Mouse (Mus musculus): ENCODE measurements around the gene Nav3. TPM values are rescaled to one million over a fixed set of nuclear protein-coding genes. Genes with fewer than 3 reads are reported as not detected.

The Nav3 gene
- polyA plus RNA-seq, 1 experiment, result 34.8 TPM

DNA sequence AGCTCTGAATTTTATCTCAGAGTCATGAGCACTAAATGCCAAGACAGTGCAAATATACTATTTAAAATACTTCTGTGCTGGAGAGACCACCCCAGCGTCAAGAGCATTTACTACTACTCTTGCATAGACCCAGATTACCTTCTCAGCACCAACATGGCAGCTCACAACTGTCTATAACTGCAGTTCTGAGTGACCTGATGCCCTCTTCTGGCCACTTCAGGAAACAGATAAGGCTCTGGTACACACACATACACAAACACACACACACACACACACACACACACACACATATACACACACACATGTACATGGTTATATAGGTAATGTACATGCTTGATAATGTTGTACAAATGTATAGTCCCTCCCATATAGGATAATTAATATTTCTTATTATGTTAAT is 551.2 kb downstream of the Nav3 start:
- DNase-seq (ENCODE audit: low read depth), result no peak
- no peak for TF ChIP-seq CTCF (IDR thresholded peaks at IDR 0.05; ENCODE audit: borderline replicate concordance, extremely low read depth, insufficient read depth, insufficient read length)
- no peak for TF ChIP-seq POLR2A (IDR thresholded peaks at IDR 0.05; ENCODE audit: borderline replicate concordance, extremely low read depth, insufficient read depth, insufficient read length, poor library complexity, severe bottlenecking)

DNA sequence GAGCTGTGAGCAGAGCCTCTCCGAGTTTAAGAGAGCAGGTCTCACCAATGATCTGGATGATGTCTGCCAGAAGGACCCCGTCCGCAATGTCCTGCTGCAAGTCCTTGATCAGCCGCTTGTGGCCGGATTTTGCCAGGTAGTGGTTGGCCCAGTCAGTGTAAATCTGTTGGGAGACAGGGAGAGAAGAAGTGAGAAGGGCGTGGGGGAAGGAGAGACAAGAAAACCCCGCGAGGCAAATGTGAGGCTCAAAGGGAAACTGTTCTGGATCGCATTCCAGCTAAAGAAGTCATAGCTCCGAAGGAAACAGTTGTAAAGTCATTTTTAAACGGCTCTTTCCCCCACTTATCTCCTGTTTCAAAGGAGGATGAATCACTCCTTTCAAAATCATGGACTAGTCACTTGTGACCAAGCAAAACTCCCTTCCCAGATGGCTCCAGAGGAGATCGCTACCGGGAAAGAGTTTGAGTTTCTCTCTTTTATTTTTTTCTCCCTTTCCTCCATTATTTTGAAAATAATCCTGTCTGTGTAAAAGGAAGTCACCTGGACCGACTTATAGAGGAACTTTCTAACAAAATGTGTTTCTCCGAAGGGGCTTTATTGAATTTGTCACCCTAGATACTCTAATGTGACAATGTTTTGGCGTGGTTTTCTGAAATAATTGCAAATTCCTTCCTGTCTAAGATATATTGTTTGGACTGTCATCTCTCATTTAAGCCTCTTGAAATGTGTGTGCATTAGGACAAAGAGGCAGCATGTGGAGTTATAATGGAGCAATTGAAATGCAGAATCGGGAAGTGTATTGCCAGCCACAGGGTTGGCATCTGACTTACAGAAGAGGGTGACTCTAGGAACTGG is 552.1 kb downstream of the Nav3 start:
- TF ChIP-seq CTCF (IDR thresholded peaks at IDR 0.05; ENCODE audit: borderline replicate concordance, extremely low read depth, insufficient read depth, insufficient read length) (no peak), POLR2A (IDR thresholded peaks at IDR 0.05; ENCODE audit: borderline replicate concordance, extremely low read depth, insufficient read depth, insufficient read length, poor library complexity, severe bottlenecking) (no peak)
- DNase-seq (ENCODE audit: low read depth), result peak; percentile 27

DNA sequence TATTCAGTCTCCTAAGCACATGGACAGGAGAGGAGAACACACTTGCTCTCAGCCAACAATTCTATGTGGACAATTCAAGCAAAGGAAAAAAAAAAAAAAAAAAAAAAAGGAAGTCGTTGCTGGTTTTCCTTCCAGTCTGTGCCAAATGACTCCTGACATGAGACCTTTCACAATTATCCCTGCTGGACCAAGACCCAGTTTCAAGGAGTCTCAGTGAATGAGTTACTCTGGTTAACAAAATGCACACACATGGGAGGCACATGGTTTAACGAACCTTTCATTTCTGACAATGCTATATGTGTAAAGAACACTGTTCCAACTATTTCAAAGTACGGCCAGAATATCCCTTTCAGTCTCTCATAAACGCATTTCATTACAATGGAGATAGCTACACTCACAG is 552.8 kb downstream of the Nav3 start:
- no peak for TF ChIP-seq POLR2A (IDR thresholded peaks at IDR 0.05; ENCODE audit: borderline replicate concordance, extremely low read depth, insufficient read depth, insufficient read length, poor library complexity, severe bottlenecking)
- TF ChIP-seq CTCF (IDR thresholded peaks at IDR 0.05; ENCODE audit: borderline replicate concordance, extremely low read depth, insufficient read depth, insufficient read length), result no peak
- DNase-seq (ENCODE audit: low read depth), result no peak

DNA sequence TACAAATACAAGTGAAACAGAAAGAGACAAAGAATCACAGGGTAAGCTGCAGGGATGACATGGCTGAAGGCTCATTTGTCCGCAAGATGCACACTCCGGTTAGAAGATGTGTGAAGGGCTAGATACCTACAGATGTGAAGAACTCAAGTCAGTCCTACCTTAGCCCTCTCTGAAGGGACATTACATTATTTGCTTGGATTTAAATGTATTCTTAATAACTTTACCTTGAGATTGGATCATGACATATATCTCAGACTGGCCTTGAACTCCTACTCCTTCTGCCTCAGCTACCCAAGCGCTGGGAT is 566.9 kb downstream of the Nav3 start:
- no peak for DNase-seq (ENCODE audit: low read depth)
- TF ChIP-seq CTCF (IDR thresholded peaks at IDR 0.05; ENCODE audit: borderline replicate concordance, extremely low read depth, insufficient read depth, insufficient read length) (no peak), POLR2A (IDR thresholded peaks at IDR 0.05; ENCODE audit: borderline replicate concordance, extremely low read depth, insufficient read depth, insufficient read length, poor library complexity, severe bottlenecking) (no peak)

DNA sequence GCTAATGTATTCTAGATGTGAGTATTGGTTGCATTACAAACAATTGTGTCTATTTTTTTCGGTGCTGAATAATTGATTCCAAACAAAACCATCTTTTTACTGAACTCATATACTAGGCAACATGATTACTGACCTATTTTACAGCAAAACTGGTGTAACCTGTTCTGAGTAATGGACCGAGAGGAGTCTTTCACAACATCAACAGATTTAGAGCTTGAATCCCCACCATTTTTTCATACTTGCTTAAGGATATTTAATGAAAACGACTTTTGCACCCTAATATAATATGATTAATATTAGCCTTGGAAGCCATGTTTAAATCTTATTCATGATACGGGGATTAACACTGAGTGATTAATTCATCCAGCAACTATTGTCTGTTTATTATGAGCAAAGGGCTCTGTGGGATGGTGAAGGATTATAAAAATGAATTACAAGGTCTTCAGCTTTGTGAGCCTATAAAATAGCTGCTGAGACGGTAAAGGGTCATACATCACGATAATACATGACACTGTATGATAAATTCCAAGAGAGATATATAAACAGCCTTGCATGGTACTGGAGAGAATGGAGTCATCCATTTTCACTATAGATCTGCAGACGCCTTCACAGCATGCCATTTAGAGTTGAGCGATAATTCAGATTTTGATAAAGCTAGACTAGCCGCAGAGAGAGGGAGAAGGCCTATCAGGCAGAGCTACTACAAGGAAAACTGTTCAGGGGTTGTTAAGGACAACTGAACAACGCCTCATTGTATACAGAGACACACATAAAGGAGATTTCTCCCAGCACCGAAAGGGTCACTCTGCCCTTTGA is 567.4 kb downstream of the Nav3 start:
- DNase-seq (ENCODE audit: low read depth), result peak; percentile 24
- TF ChIP-seq POLR2A (IDR thresholded peaks at IDR 0.05; ENCODE audit: borderline replicate concordance, extremely low read depth, insufficient read depth, insufficient read length, poor library complexity, severe bottlenecking) (no peak), CTCF (IDR thresholded peaks at IDR 0.05; ENCODE audit: borderline replicate concordance, extremely low read depth, insufficient read depth, insufficient read length) (no peak)

DNA sequence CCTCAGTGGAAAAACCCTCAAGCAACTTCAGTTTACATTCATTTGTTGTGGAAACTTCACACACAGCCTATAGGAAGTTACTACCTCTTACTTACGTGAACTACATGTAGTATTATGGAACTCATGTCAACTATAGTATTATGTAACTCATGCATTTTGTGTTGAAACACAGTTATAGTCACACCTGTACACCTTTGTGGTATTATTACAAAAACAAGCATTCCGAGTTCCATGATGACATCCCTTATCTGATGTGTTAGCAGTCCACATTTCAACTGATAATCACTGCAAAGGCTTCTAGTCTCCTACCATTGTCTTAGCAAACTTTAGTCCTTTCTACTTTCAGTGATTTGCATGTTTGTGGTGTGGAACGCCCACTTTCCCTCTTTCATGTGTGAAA is 568.8 kb downstream of the Nav3 start:
- TF ChIP-seq POLR2A (IDR thresholded peaks at IDR 0.05; ENCODE audit: borderline replicate concordance, extremely low read depth, insufficient read depth, insufficient read length, poor library complexity, severe bottlenecking) (no peak), CTCF (IDR thresholded peaks at IDR 0.05; ENCODE audit: borderline replicate concordance, extremely low read depth, insufficient read depth, insufficient read length) (no peak)
- no peak for DNase-seq (ENCODE audit: low read depth)

DNA sequence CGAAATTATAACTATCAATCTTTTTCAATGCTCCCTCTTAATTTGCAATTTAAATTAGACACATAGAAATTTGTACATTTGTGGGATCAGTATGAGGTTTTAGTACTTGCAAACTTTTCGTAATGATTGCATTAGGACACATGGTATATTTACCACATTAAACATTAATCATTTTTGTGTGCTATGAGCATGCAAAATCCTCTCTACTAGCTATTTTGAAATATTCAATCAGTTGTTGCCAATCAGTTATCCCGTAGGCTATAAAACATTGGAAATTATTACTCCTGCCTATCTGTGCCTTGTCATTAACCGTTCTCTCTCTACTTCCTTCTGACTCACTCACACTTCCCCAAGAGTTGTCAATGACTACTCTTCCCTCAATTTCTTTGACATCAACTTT is 579.9 kb downstream of the Nav3 start:
- TF ChIP-seq POLR2A (IDR thresholded peaks at IDR 0.05; ENCODE audit: borderline replicate concordance, extremely low read depth, insufficient read depth, insufficient read length, poor library complexity, severe bottlenecking), result no peak
- TF ChIP-seq CTCF (IDR thresholded peaks at IDR 0.05; ENCODE audit: borderline replicate concordance, extremely low read depth, insufficient read depth, insufficient read length), result no peak
- DNase-seq (ENCODE audit: low read depth), result no peak

DNA sequence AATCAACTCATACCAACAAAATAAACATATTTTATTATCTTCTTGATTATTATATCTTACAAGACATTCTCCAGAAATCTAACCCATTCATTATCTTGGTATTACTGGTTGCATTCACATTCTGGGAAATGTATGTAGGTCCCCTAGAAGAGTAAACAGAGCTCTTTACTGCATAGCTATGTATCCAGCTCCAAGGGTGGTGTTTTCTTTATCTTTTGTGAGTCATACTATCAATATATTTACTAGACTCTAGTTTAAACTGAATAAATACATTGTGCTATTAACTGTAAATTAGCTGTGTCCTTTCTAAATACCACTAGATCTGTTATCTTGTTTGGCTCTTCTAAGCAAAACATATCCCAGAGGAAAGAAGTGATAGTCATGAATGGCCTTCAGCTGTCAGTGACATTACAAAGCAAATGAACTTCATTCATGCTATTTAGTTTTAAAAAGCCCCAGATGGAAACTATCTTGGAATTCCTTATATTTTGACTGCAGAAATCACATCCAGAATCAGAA is 580.6 kb downstream of the Nav3 start:
- no peak for TF ChIP-seq POLR2A (IDR thresholded peaks at IDR 0.05; ENCODE audit: borderline replicate concordance, extremely low read depth, insufficient read depth, insufficient read length, poor library complexity, severe bottlenecking)
- TF ChIP-seq CTCF (IDR thresholded peaks at IDR 0.05; ENCODE audit: borderline replicate concordance, extremely low read depth, insufficient read depth, insufficient read length), result no peak
- DNase-seq (ENCODE audit: low read depth), result no peak

DNA sequence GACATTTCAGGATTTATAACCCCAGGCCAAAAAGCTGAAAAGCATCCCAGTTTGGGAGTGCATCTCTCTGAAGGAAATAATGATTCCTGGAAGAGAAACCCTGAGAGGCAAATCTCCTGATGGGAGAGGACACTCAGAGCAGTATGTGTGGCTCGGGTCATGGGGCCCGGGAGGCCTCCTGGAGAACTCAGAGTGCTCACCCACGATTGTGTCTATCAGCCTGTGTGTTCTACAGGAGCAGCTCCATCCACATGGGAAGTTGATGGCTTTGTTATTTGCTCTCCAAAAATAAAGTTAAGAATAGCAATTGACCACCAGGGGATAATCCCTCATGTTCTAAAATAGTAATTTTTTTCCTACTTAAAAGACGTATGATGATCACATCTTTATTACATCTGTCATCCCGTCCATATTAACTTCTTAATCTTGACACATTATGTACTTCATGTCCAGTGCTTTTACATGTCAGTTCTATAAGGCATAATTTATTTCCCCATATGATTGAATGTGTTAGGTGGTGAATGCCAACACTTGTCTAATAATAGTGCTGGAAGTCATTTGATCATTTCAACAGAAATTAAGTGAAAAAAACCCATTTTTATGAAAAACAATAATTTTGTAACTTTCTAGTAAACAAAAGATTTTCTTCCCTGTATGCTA is 581.2 kb downstream of the Nav3 start:
- no peak for DNase-seq (ENCODE audit: low read depth)
- no peak for TF ChIP-seq CTCF (IDR thresholded peaks at IDR 0.05; ENCODE audit: borderline replicate concordance, extremely low read depth, insufficient read depth, insufficient read length)

DNA sequence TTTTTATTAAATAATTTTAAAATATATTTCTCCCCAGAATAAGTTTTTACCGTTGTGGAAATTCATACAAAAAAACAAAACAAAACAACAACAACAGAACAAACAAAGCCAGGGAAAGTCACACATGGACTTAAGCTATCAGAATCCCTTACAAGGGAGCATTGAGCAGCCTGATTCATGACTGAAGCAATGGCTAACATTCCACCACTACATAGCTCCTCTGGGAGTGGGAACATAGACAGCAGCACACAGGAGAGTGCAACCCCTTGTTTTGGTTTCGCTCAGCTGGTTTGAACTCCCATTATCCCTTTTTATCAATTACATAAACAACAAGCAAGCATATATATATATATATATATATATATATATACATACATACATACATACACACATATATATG is 589.9 kb downstream of the Nav3 start:
- no peak for DNase-seq (ENCODE audit: low read depth)
- no peak for TF ChIP-seq CTCF (IDR thresholded peaks at IDR 0.05; ENCODE audit: borderline replicate concordance, extremely low read depth, insufficient read depth, insufficient read length)
- no peak for TF ChIP-seq POLR2A (IDR thresholded peaks at IDR 0.05; ENCODE audit: borderline replicate concordance, extremely low read depth, insufficient read depth, insufficient read length, poor library complexity, severe bottlenecking)

DNA sequence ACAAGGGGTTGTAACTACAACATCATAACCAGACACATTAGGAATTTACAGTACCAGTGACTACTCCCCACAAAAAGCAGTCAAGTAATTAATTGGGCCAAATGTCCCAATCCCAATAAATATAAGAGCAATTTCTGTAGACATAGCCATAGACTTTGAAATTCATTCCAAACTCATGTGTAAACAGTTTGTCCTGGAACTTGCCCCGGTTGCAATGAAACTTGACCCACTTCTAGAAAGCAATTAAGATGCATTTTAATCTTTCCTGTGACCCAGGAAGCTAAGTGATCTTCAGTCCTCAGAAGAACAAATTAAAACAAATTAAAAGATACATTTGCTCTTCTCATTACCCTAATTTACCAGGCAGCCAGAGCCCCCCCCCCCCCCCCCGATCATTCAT is 590.6 kb downstream of the Nav3 start:
- DNase-seq (ENCODE audit: low read depth), result no peak
- no peak for TF ChIP-seq POLR2A (IDR thresholded peaks at IDR 0.05; ENCODE audit: borderline replicate concordance, extremely low read depth, insufficient read depth, insufficient read length, poor library complexity, severe bottlenecking)
